Mouse (Mus musculus): ENCODE measurements around the gene Lmo4.

Gene Lmo4

GRCm38 (mm10) chr3:144203259-144203987 lies 1.6 kb downstream of the Lmo4 start:
- no peak for DNase-seq

DNA sequence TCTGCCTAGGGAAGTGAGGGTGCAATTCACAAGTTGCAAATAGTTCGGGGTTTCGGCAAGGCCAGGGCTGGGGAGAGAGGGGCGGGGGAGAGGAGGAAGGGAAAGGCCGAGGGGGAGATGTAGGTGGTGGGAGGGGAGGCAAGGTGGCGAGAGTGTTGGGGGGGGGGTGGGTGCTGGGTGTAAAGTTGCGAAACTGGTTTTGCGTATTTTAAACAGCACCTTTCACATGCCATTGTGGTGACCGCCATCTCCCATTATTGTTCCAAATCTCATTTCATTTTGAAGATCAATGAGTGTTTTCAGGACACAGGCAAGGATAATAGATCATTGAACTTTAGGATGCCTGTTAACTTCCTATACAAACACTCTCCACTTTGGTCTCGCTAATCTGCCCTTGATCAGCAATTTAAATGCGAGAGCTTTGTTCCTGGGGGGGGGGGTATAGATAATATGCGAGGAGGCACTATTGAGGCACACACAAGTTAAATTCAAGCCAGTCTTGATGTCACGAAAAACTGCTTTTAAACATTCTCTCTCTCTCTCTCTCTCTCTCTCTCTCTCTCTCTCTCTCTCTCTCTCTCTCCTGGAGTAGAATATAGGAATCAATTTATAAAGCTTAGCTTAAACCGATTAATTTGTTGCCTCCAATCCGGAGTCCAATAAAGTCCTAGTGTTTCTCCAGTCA lies 2.3 kb downstream of the Lmo4 start:
- no peak for DNase-seq

DNA sequence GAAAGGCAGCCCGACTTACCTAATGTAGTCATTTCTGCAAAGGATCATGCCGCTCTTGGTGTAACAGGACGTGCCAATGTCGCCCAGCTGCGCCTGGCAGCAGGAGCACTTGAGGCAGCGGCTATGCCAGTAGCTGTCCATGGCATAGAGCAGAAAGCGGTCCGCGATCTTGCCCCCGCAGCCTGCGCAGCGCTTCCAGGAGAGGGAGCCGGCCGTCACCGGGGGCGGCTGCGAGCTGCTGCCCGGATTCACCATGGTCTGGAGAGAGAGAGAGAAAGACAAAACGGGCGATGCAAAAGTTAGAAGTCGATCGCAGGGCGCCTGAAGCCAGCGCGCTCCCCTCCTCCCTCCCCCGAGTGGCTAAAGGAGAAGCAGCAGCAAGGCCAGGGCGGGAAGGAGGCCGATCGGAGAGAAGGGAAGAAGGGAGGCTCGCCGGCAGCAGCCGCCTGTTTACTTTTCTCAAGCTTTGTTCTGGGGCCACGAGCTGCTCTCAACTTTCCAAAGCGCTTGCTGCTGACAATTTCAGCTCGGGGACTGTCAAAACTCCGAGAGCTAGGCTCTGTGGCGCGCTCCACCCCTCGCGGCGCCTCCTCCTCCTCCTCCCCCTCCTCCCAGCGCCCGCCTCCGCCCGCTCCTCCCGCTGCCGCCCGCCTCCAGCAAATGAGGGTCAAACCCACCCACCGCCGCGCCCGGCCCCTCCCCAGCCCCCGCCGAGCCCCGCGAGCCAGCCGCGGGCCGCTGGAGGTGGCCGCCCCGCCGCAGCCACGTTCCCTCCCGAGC lies 3.0 kb downstream of the Lmo4 start:
- peak; percentile 77 to 79 for DNase-seq

GRCm38 (mm10) chr3:144185327-144186152 lies 19.5 kb downstream of the Lmo4 start:
- no peak for DNase-seq

DNA sequence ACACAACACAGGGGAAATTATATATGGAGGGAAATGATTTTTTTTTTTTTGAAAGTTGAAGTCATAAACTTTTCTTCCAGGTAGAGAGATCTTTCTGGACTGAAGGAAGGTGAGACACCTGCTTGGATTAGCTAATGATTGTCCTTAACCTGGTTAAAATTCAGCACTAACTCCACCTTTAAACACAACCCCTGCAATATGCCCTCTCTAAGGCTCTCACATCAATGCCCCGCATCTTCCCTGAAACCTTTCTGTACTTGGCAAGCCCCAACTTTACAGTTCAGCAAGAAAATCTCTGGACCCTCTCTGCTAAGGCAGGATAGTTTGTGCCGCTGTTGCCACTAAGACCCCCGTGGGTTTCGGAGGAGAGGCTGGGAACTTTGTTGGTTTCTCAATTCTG lies 20.1 kb downstream of the Lmo4 start:
- no peak for DNase-seq

- no peak for DNase-seq
Measured at GRCm38 (mm10) chr3:144182229-144182628, 22.8 kb downstream of the Lmo4 start.

GRCm38 (mm10) chr3:144178937-144179336 lies 26.1 kb downstream of the Lmo4 start:
- no peak for DNase-seq

DNA sequence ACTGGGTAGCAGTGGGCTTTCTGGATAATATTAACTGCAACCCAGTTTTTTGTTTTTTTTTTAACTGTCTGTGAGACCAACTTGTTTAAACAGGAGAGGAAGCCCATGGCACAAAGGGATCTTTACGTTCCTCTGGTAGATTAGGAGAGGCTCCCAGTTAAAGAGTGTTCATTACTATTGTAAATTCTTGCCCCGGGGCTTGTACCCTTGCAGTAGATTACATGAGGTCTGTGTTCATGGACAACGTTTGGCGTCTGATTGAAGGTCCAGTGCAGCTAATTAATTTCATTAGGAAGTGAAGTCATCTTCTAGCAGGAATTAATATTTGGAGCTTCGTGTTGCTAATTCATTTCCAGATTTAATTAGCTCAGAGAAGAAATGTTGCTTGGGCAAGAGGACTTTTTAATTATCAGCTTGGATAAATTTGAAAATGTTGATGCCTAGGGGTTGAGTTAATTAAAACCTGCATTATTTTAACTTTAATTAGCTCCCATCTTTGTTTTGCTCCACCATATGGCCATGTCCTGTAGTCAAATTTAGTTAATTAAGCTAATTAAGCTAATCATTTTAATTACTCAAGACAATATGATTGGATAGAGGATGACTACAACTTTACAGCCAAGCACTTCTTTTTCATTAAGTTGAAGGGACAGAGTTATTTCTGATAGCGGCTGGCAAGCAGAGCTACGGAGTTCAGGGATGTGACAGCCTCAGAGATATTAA lies 31.0 kb downstream of the Lmo4 start:
- no peak for DNase-seq

DNA sequence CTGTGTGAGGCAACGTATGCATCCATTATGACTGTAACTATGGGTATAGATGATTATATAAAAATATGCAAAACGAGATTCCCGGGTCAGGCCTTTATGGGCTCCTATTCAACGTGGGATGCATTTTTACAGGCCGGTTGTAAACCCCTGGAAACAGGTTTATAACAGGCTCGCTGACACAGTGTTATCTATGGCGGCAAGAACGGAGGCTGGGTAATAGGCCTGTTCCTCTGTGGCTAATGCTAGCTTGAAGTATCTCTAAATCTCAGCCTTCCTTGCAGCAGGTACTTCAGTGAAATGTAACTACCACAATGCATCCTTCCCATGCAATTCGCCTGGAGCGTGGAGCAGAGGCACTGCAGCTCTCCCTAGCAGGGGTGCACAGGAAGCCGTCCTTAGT lies 31.9 kb downstream of the Lmo4 start:
- DNase-seq: no peak

GRCm38 (mm10) chr3:144171749-144172148 lies 33.3 kb downstream of the Lmo4 start:
- DNase-seq: no peak

GRCm38 (mm10) chr3:144170539-144170938 lies 34.5 kb downstream of the Lmo4 start:
- no peak for DNase-seq

DNA sequence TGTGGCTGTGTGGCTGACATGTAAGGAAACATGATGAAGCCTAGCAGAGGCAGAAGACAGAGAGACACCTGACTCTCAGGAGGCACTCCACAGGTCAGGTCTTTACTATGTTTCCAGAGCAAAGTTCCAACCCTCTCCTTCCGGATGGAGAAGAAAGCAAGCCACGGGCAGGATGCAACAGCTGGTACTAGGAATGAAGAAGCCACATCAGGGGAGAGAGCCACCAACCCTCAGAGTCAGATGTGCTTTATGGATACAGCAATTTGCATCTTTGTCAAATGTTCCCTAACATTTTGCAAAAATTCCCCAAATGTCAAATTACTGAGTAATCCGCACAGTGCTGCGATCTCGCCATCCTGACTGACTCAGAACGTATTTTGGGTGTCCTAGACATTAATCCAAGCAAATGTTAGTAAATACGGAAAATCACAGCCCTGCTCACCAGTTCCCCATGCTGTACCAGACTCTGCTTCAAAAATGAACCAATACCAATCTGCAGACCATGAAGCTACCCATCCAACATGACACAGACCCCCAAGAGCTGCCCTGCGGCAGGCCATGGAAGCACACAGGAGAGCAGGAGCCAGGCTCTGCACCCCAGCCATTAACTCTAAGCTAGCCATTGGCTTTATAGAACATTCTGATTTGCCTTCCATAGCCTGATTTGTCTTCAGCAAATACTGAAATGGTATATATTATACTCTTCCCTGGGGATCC lies 38.4 kb downstream of the Lmo4 start:
- DNase-seq: no peak

DNA sequence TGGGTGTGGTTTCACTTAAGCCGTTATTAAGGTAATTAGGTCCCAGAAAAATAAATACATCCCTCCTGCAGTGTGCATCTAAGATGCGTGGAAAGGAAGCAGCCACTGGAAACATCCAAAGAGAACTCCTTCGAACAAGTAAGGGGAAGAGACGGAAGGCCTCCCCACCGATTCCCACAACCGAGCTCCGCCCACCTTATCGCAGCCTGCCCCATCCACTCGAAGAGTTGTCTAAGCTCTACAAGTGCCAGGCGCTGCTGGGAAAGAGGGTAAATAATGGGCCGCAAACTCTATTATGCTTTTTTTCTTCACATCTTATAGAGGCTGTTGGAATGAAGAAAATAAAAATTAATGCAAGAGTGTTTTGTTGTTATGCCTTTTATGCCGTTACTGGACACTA lies 39.6 kb downstream of the Lmo4 start:
- no peak for DNase-seq

- no peak for DNase-seq
Measured at GRCm38 (mm10) chr3:144164665-144165385, 40.2 kb downstream of the Lmo4 start.

- DNase-seq: no peak
Measured at GRCm38 (mm10) chr3:144163718-144164117, 41.3 kb downstream of the Lmo4 start.

DNA sequence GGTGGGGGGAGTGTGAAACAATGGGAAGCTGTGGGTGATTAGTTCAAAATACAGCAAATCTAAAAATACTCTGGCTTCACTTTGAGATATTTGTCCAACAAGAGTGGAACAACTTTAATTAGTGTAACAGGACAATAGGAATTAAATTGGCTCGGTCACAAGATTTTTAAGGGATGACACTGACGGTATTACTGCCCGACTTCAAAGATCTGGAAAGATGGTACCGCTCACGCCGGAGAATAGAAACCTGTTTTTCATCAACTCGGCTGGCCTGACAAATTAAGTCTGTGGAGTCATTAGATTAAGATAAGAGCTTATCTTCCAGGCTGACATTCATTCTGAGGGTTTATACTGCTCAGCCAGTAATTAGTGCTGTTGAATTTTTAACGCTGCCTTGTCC lies 42.9 kb downstream of the Lmo4 start:
- DNase-seq: no peak

- no peak for DNase-seq
Measured at GRCm38 (mm10) chr3:144161261-144161660, 43.8 kb downstream of the Lmo4 start.

DNA sequence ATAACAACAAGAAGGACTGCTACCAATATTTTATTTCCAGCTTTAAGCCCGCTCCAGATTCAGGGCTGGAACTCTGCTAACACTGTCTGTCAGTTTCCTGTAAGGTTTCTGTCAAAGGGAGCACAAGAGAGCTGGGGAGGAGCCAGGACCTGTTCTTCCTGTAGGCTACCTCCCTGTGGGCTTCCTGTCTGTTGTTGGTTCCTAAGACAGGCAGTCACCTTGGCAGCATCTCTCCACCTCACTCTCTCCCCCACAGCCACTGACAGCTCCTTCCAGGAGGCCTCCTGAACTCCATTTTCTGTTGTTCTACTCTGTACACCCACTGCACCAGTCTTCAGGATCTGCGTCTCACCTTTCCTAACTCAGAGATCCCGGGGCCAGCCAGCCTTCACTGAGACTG lies 49.3 kb downstream of the Lmo4 start:
- no peak for DNase-seq

- no peak for DNase-seq
Measured at GRCm38 (mm10) chr3:144153395-144153794, 51.6 kb downstream of the Lmo4 start.

GRCm38 (mm10) chr3:144151001-144151400 lies 54.0 kb downstream of the Lmo4 start:
- DNase-seq: no peak

DNA sequence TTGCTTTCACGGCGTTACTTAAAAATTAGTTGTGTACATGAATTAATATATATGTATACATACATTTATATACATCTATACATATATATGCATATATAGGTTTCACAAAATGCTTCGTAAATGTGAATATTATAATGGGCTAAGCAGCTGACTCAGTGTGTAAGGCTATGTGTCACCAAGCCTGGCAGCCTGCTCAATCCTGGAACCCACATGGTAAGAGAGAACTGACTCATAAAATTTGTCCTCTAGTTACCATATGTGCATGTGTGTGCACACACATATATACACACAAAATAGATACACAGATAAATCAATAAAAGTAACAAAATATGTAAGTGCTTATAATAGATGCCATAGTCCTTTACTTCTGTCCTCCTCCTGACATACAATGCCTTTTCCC lies 56.8 kb downstream of the Lmo4 start:
- DNase-seq: no peak
